Mouse (Mus musculus): ENCODE data around the gene Rps29. TPM values are rescaled to one million over a fixed set of nuclear protein-coding genes. Genes with fewer than 3 reads are reported as not detected.
"Not testable (repeated sequence)": the region's sequence is repeated elsewhere in the genome, so short reads cannot be mapped to it uniquely, and the experiment has no call there.

Gene Rps29
- polyA plus RNA-seq (2012; ENCODE audit: insufficient read depth, low replicate concordance) = 250 and 1,840 TPM in 2 replicates

DNA sequence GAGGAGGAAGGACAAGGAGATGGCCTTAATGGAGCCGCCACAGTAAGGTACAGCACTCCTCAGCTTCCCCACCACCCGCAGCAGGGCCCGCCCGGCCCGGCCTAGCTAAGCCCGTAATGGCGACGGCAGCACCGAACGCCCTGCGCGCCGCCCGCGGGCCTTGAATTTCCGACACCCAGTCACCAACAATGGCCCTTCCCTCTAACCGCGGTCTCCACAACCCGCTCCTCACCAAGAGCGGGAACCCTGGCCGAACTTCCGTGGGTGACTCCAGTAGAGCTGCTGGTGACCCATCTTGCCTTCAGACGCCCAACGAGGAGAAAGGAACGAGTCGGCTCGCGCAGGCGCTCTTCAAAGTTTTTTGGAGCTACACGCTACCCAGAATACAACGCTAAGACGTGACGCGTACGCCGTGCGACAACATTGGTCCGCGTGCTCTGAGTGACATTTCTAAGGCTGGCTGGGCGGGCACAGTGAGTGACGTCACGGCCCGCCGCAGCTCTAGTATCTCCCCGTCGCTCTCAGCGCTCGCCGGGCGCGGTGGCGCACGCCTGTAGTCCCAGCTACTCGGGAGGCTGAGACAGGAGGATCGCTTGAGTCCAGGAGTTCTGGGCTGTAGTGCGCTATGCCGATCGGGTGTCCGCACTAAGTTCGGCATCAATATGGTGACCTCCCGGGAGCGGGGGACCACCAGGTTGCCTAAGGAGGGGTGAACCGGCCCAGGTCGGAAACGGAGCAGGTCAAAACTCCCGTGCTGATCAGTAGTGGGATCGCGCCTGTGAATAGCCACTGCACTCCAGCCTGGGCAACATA is at the start of gene Rps29:
Gene Rps29, minus strand, starts transcription at position 422 of the 813 bp plus-strand sequence.
- not testable (repeated sequence) for H3K27me3 ChIP-seq (replicated peaks); H3K9me3 ChIP-seq
- H3K4me1 ChIP-seq = peaks cover 20% of the 10 kb centered on the region; the same call in 1 of the 2 replicates
- peaks cover 27% of the 10 kb centered on the region for H3K36me3 ChIP-seq (replicated peaks; ENCODE audit: low read length)
- H3K4me3 ChIP-seq (replicated peaks) = peak within 1 kb of the TSS; percentile 96

DNA sequence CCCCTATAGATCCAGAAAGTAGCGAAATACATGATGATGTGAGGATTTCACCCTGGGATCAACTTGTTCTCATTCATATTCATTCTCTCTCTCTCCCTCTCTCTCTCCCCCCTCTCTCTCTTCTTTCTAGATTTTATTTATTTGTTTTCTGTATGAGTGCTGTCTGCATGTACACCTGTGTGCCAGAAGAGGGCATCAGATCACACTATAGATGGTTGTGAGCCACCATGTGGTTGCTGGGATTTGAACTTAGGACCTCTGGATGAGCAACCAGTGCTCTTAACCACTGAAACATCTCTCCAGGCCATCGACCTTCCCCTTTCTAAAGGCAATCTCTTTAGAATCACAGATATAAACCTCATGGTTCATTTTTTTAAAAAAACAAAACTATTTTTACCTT is 49.5 kb upstream of the Rps29 start:
- Histone ChIP-seq H3K4me3 (replicated peaks) (no peak overlapping the region), H3K9me3 (no peaks in the 10 kb centered on the region), H3K27me3 (replicated peaks) (no peaks in the 10 kb centered on the region), H3K36me3 (replicated peaks; ENCODE audit: low read length) (peaks cover 64% of the 10 kb centered on the region), H3K4me1 (no peaks in the 10 kb centered on the region)
- TF ChIP-seq GATA1 (IDR thresholded peaks at IDR 0.05; ENCODE audit: borderline replicate concordance, low read length) (no peak), FLI1 (IDR thresholded peaks at IDR 0.05; ENCODE audit: low read length) (no peak)

GRCm38 (mm10) chr12:69207926-69208325 is 48.9 kb upstream of the Rps29 start:
- TF ChIP-seq GATA1 (IDR thresholded peaks at IDR 0.05; ENCODE audit: borderline replicate concordance, low read length) (no peak), FLI1 (IDR thresholded peaks at IDR 0.05; ENCODE audit: low read length) (no peak)
- Histone ChIP-seq H3K27me3 (replicated peaks) (no peaks in the 10 kb centered on the region), H3K4me3 (replicated peaks) (no peak overlapping the region), H3K9me3 (no peaks in the 10 kb centered on the region), H3K36me3 (replicated peaks; ENCODE audit: low read length) (peaks cover 65% of the 10 kb centered on the region), H3K4me1 (no peaks in the 10 kb centered on the region)

- Histone ChIP-seq H3K9me3 (no peaks in the 10 kb centered on the region), H3K4me3 (replicated peaks) (no peak overlapping the region), H3K36me3 (replicated peaks; ENCODE audit: low read length) (peaks cover 68% of the 10 kb centered on the region), H3K4me1 (no peaks in the 10 kb centered on the region), H3K27me3 (replicated peaks) (no peaks in the 10 kb centered on the region)
- TF ChIP-seq FLI1 (IDR thresholded peaks at IDR 0.05; ENCODE audit: low read length) (no peak), GATA1 (IDR thresholded peaks at IDR 0.05; ENCODE audit: borderline replicate concordance, low read length) (no peak)
These were observed 48.4 kb upstream of the Rps29 start for GRCm38 (mm10) chr12:69207396-69207795.

- TF ChIP-seq FLI1 (IDR thresholded peaks at IDR 0.05; ENCODE audit: low read length) = no peak
- Histone ChIP-seq H3K4me1 (peaks cover 5% of the 10 kb centered on the region), H3K27me3 (replicated peaks) (no peaks in the 10 kb centered on the region), H3K9me3 (no peaks in the 10 kb centered on the region), H3K4me3 (replicated peaks) (no peak within 1 kb of the TSS), H3K36me3 (replicated peaks; ENCODE audit: low read length) (peaks cover 70% of the 10 kb centered on the region)
These were observed 45.3 kb upstream of the Rps29 start, which contains the start of gene Gm49384 for GRCm38 (mm10) chr12:69204052-69204833. Gene Gm49384 (minus strand): TSS chr12:69204267.

GRCm38 (mm10) chr12:69198985-69199384 is 40.0 kb upstream of the Rps29 start:
- H3K4me3 ChIP-seq (replicated peaks) = peak overlapping the region; percentile 59
- peaks cover 43% of the 10 kb centered on the region for H3K36me3 ChIP-seq (replicated peaks; ENCODE audit: low read length)
- peaks cover 27% of the 10 kb centered on the region for H3K4me1 ChIP-seq
- TF ChIP-seq FLI1 (IDR thresholded peaks at IDR 0.05; ENCODE audit: low read length) (no peak), GATA1 (IDR thresholded peaks at IDR 0.05; ENCODE audit: borderline replicate concordance, low read length) (no peak)
- H3K27me3 ChIP-seq (replicated peaks) = no peaks in the 10 kb centered on the region
- no peaks in the 10 kb centered on the region for H3K9me3 ChIP-seq

DNA sequence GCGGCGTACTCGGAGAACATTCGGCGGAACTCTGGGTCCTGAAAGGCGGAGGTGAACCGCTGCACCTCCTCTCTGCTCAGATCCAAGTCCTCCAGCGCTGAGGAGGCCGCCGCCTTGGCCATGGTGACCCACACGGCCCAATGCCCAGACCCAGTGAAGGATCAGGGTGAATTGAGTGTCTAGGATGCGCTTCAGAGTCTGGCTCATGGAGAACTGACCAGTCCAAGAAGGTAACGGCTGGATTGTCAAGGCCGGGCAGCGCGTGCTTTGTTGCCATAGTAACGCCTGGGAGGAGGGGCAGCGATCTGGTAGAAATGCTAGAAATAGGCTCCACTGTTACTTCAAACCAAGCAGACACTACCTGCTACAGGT is 39.2 kb upstream of the Rps29 start, which contains the start of gene Dnaaf2:
Gene Dnaaf2, minus strand, starts transcription at position 266 of the 372 bp plus-strand sequence.
- H3K36me3 ChIP-seq (replicated peaks; ENCODE audit: low read length) = peaks cover 38% of the 10 kb centered on the region

DNA sequence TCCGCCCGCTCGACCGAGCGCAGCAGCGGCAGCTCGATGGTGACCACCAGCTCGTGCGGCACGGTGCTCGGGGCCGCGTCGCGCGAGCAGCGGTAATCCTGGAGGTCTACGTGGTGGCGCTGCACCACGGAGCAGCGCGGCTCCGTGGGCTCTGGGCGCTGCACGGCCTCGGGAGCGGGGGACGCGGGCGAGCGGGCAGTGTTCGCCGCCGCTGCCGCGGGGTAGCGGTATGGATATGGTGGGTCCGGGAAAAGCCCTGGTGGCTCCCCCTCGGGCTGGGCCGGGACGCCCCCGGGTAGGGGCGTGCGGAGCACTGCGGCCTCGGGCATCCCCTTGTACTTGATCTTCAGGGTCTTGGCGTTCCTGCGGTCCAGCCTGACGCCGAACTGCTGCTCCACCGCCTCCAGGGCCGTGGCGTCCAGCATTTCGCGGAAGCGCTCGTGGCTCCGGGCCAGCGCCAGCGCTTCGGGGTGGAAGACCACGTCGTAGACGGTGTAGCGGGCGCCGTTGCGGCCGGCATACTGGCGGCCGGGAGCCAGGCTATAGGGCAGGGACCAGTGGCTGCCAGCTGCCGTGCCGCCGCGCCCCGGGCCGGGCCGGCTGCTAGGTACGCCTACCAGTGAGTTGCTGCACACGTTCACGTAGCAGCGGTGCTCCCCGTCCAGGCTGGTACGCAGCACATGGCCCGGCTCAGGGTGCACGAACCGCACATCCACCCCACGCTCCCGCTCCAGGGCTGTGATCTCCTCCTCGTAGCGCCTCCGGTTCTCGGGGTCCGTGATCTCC is 38.6 kb upstream of the Rps29 start:
- Histone ChIP-seq H3K27me3 (replicated peaks) (no peaks in the 10 kb centered on the region), H3K36me3 (replicated peaks; ENCODE audit: low read length) (peaks cover 35% of the 10 kb centered on the region), H3K9me3 (no peaks in the 10 kb centered on the region), H3K4me1 (peaks cover 30% of the 10 kb centered on the region), H3K4me3 (replicated peaks) (peak overlapping the region; percentile 97)
- TF ChIP-seq GATA1 (IDR thresholded peaks at IDR 0.05; ENCODE audit: borderline replicate concordance, low read length) = no peak
- TF ChIP-seq FLI1 (IDR thresholded peaks at IDR 0.05; ENCODE audit: low read length) = no peak

More for the DNA sequence above, 39.2 kb upstream of the Rps29 start, which contains the start of gene Dnaaf2:
- H3K9me3 ChIP-seq = no peaks in the 10 kb centered on the region
- TF ChIP-seq GATA1 (IDR thresholded peaks at IDR 0.05; ENCODE audit: borderline replicate concordance, low read length) = no peak
- TF ChIP-seq FLI1 (IDR thresholded peaks at IDR 0.05; ENCODE audit: low read length) = no peak
- no peaks in the 10 kb centered on the region for H3K27me3 ChIP-seq (replicated peaks)
- peaks cover 28% of the 10 kb centered on the region for H3K4me1 ChIP-seq
- peak within 1 kb of the TSS; percentile 97 for H3K4me3 ChIP-seq (replicated peaks)

Measured in megakaryocyte, embryonic 14.5 days (primary cell).